Mouse (Mus musculus) limb, embryonic 14.5 days (tissue): Measurements from ENCODE around the gene Ociad2. TPM values are rescaled to one million over a fixed set of nuclear protein-coding genes. Genes with fewer than 3 reads are reported as not detected.

Experiments
- ATAC-seq: fragments of 200-750 bp; cut with Nextera tagmentation; 2 replicates; pipeline ENCODE4 v1.8.0; 2017; ENCODE audit warnings: low read depth, moderate number of reproducible peaks, moderate TSS enrichment; ENCODE audit not compliant: low FRiP score
- DNase-seq: peaks from one replicate; pipeline ENCODE4 v3.0.0-alpha.2; 2015; ENCODE audit warnings: low spot score
- H3K27ac ChIP-seq: fragments of 300-500 bp; sonication (generic); replicated peaks from 2 replicates; pipeline ENCODE4 v1.5.1; 2014; ENCODE audit warnings: low read depth, mild to moderate bottlenecking, low read length, moderate library complexity, mixed read lengths
- H3K27me3 ChIP-seq: fragments of 300-500 bp; sonication (generic); 2 replicates; pipeline ENCODE4 v1.6.1; 2014; ENCODE audit warnings: low read length, mixed read lengths; ENCODE audit not compliant: control insufficient read depth, insufficient read depth
- H3K36me3 ChIP-seq: fragments of 300-500 bp; sonication (generic); 2 replicates; pipeline ENCODE4 v1.6.1; 2014; ENCODE audit warnings: mild to moderate bottlenecking, low read length, moderate library complexity, mixed read lengths; ENCODE audit not compliant: control insufficient read depth, insufficient read depth
- H3K4me1 ChIP-seq: fragments of 300-500 bp; sonication (generic); 2 replicates; pipeline ENCODE4 v1.6.1; 2014; ENCODE audit warnings: antibody characterized with exemption, low read length, mixed read lengths; ENCODE audit not compliant: control insufficient read depth, insufficient read depth
- H3K4me2 ChIP-seq: fragments of 300-500 bp; sonication (generic); replicated peaks from 2 replicates; pipeline ENCODE4 v1.6.1; 2014; ENCODE audit warnings: low read depth, mild to moderate bottlenecking, low read length, moderate library complexity; ENCODE audit not compliant: severe bottlenecking
- H3K4me3 ChIP-seq: fragments of 300-500 bp; sonication (generic); replicated peaks from 2 replicates; pipeline ENCODE4 v1.5.1; 2014; ENCODE audit warnings: low read length
- H3K9ac ChIP-seq: fragments of 300-500 bp; sonication (generic); 2 replicates; pipeline ENCODE4 v1.6.1; 2014; ENCODE audit warnings: mild to moderate bottlenecking, low read depth, low read length, moderate library complexity; ENCODE audit not compliant: severe bottlenecking
- H3K9me3 ChIP-seq: fragments of 300-500 bp; sonication (generic); 2 replicates; pipeline ENCODE4 v1.6.1; 2016; ENCODE audit warnings: low read length; ENCODE audit not compliant: control insufficient read depth
- POLR2A ChIP-seq: fragments of 200-500 bp; IDR thresholded peaks from 2 replicates; pipeline ENCODE4 v1.8.0; 2012; ENCODE audit warnings: inconsistent platforms, mild to moderate bottlenecking, moderate library complexity, borderline replicate concordance; ENCODE audit not compliant: insufficient read depth, insufficient read length; ENCODE audit errors: extremely low read depth
- WGBS: fragments of 180-500 bp; shearing (Covaris S2); extraction: QIAGEN DNeasy Blood & Tissue Kit; methylation state at CpG from one replicate; pipeline ENCODE4 v1.1.7; 2014; 5-methylcytosine and 5-hydroxymethylcytosine counted together
- polyA plus RNA-seq, 2 experiments: library from polyadenylated mRNA; depleted of rRNA in 1 of 2; stranded (reverse) in 1 of 2; unstranded in 1 of 2; fragments of >200 nt; fragmentation: Nextera tagmentation in 1 of 2; extraction: Ambion mirVana in 1 of 2; gene quantifications; 2 replicates each; pipeline versions ENCODE4 v1.2.1 to v1.2.3; 2012 to 2014

Gene Ociad2
- polyA plus RNA-seq, 2 experiments = 3.1 to 12.8 TPM

DNA sequence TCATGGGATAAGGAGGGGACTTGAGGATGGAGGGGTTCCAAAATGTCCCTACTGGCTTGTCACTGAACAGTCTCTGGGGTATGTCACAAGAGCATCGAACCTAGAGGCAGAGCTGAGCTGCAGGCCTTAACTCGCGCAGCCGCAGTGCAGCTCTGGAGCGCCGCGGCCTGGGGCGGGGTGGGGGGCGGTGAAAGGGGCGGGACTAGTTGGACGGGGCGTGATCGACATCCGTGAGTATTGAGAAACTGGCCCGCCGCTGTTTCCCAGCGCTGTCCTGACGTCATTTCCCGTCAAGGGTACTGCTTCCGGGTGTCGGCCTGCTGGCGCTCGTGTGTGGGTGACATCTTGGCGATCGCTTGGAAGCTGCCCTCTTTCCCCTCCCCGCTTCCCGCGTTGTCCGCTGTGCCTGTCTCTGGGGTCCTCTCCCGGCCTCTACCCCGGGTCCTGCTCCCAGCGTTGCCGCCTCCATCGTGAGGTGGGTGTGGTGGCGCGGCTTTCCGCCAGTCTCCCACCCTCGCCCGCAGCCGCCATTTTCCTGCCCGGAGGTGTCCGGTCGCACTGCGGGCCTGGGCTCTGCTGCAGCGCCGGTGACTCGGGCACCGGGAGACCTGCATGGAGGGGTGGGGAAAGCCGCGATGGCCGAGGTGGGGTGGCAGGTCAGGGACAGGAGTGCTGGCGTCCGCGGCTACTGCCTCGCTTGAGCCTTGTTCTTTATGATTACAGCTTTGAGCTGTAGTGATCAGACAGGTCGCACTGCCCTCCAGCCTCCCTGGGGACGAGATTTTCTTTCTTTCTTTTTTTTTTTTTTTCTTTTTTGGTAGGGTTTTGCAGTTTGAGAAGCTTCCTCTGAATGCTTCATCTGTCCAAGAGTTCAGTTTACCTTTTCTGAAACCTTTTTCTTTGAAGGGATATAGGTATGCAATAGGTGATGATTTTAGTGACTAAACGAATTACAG is 48.0 kb downstream of the Ociad2 start, which contains the start of gene Ociad1:
Gene Ociad1, plus strand, starts transcription at position 283 of the 956 bp plus-strand sequence.
- Histone ChIP-seq H3K4me1 (peaks cover 7% of the 10 kb centered on the region), H3K27ac (peak within 1 kb of the TSS; percentile 87), H3K9ac (peak within 1 kb of the TSS; percentile 93), H3K27me3 (no peaks in the 10 kb centered on the region), H3K4me3 (peak within 1 kb of the TSS; percentile 88), H3K36me3 (peaks cover 18% of the 10 kb centered on the region), H3K4me2 (peak within 1 kb of the TSS; percentile 69), H3K9me3 (no peaks in the 10 kb centered on the region)
- DNase-seq = peak; percentile 99
- ATAC-seq = peak; percentile 100
- WGBS = 2% methylated on average over 44 of the region's 58 CpGs
- peak; percentile 82; the same call in 1 of the 2 replicates for TF ChIP-seq POLR2A

DNA sequence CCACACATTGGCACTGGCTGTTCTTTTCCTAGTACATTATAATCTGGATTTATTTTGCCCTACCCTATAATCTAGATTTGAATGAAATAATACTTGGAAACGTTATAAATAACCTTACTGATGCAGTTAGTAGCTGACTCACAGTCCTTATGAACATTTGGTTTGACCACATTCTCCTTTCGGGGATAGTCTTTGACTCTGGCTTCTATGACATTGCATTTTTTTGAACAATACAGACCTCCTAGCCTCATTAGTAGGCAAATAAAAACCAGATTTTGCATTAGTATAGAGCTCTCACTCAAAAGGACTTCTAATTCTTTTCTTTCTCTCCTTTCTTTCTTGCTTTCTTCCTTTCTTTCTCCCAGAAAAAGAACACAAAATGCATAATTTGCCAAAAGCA is 50.9 kb downstream of the Ociad2 start:
- Histone ChIP-seq H3K27me3 (no peaks in the 10 kb centered on the region), H3K36me3 (peaks cover 3% of the 10 kb centered on the region), H3K4me2 (no peak overlapping the region), H3K4me1 (peaks cover 7% of the 10 kb centered on the region), H3K9me3 (no peaks in the 10 kb centered on the region), H3K27ac (no peak overlapping the region), H3K9ac (no peak overlapping the region), H3K4me3 (no peak overlapping the region)
- DNase-seq (no peak), ATAC-seq (no peak)
- no peak for TF ChIP-seq POLR2A
- 53% methylated on average over 2 of the region's 2 CpGs for WGBS

- Histone ChIP-seq H3K4me2 (no peak overlapping the region), H3K4me3 (no peak overlapping the region), H3K4me1 (no peaks in the 10 kb centered on the region), H3K9me3 (no peaks in the 10 kb centered on the region), H3K27me3 (no peaks in the 10 kb centered on the region), H3K27ac (no peak overlapping the region), H3K36me3 (no peaks in the 10 kb centered on the region), H3K9ac (no peak overlapping the region)
- WGBS = 85% methylated on average over 5 of the region's 5 CpGs
- no peak for TF ChIP-seq POLR2A
- DNase-seq (no peak), ATAC-seq (no peak)
Observed at GRCm38 (mm10) chr5:73286603-73287002, 54.2 kb downstream of the Ociad2 start.

DNA sequence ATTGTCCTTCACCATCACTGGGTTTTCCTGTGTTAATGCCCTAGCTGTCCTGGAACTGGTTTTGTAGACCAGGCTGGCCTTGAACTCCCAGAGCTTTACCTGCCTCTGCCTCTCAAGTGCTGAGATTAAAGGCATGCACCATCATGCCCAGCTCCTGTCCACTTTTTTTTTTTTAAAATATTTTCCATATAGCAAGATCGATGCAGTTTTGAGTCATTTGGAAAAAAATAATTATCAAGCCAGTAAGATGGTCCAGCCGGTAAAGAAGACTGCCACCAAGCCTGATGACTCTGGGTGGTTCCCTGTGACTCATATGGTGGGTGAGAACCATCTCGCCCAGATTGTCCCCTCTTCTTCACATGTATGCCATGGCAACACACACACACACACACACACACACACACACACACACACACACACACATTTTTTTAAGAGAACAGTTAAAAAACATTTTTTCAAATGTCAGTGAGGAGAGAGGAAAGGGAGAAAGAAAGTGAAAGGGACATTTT is 55.3 kb downstream of the Ociad2 start:
- Histone ChIP-seq H3K9ac (no peak overlapping the region), H3K4me3 (no peak overlapping the region), H3K9me3 (no peaks in the 10 kb centered on the region), H3K27me3 (no peaks in the 10 kb centered on the region), H3K27ac (no peak overlapping the region), H3K4me2 (no peak overlapping the region), H3K36me3 (no peaks in the 10 kb centered on the region), H3K4me1 (no peaks in the 10 kb centered on the region)
- no peak for TF ChIP-seq POLR2A
- no peak for ATAC-seq
- WGBS = 84% methylated on average over 3 of the region's 3 CpGs
- no peak for DNase-seq

GRCm38 (mm10) chr5:73284046-73284445 is 56.8 kb downstream of the Ociad2 start:
- Histone ChIP-seq H3K27ac (no peak overlapping the region), H3K9me3 (no peaks in the 10 kb centered on the region), H3K27me3 (no peaks in the 10 kb centered on the region), H3K36me3 (no peaks in the 10 kb centered on the region), H3K4me1 (peaks cover 4% of the 10 kb centered on the region), H3K4me2 (no peak overlapping the region), H3K9ac (no peak overlapping the region), H3K4me3 (no peak overlapping the region)
- no peak for TF ChIP-seq POLR2A
- DNase-seq (no peak), ATAC-seq (no peak)

- no peak overlapping the region for H3K4me2 ChIP-seq
- H3K9me3 ChIP-seq = no peaks in the 10 kb centered on the region
- H3K4me3 ChIP-seq = no peak overlapping the region
- no peak for TF ChIP-seq POLR2A
- peaks cover 4% of the 10 kb centered on the region for H3K4me1 ChIP-seq
- no peaks in the 10 kb centered on the region for H3K36me3 ChIP-seq
- no peak overlapping the region for H3K27ac ChIP-seq
- no peak overlapping the region for H3K9ac ChIP-seq
- no peaks in the 10 kb centered on the region for H3K27me3 ChIP-seq
- DNase-seq (no peak), ATAC-seq (no peak)
- WGBS = 52% methylated on average over 4 of the region's 4 CpGs
Observed at GRCm38 (mm10) chr5:73280567-73280850, 60.3 kb downstream of the Ociad2 start.
